Mouse (Mus musculus) left cerebral cortex, postnatal 4 days (tissue): ENCODE data around the gene Nrn1. TPM values are rescaled to one million over a fixed set of nuclear protein-coding genes. Genes with fewer than 3 reads are reported as not detected.

Experiments used
- DNase-seq: peaks from one replicate; pipeline ENCODE4 v3.0.0-alpha.2; 2022
- intact Hi-C: fragments of 180-260 bp; cut with DNase I; formaldehyde crosslinking; loops from one replicate; pipeline ENCODE4 v1.15.1; 2025
- total RNA-seq, 2 experiments: library from RNA; stranded (reverse); gene quantifications; 2 replicates each; pipeline ENCODE4 v1.2.3; 2021

Nrn1 gene
- total RNA-seq, 2 experiments from 2014 or later = 22.6 to 29.6 TPM

GRCm38 (mm10) chr13:36726951-36727778, 7.8 kb downstream of the Nrn1 start:
- intact Hi-C loops = loop anchor here (5.0 kb wide), 1 partner anchor 610 kb away; the partner anchor contains the start of genes Fars2 and Lyrm4

DNA sequence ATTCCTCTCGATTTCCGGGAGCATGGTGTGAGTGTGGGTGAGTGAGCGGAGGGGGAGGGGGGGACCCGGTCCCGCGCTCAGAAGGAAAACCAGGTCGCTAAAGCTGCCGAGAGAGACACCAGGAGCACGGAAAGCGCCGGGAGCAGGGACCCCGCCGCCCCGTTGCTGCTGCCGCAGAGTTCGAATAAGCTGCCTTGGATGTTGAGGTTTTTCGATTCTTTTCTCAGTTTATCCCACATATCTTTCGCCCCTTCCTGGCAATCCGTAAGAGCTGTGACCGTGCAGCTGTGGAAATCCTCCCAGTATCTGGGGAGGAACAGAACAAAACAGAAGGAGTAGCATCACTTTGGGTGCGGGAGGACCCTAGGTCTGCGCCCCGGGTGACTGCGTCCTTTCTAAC, 8.4 kb downstream of the Nrn1 start:
- peak; percentile 58 for DNase-seq
- intact Hi-C loops = loop anchor here (5.0 kb wide), 1 partner anchor 609 kb away; the partner anchor contains the start of genes Fars2 and Lyrm4

More at GRCm38 (mm10) chr13:36726951-36727778, 7.8 kb downstream of the Nrn1 start:
- peak; percentile 90 for DNase-seq

DNA sequence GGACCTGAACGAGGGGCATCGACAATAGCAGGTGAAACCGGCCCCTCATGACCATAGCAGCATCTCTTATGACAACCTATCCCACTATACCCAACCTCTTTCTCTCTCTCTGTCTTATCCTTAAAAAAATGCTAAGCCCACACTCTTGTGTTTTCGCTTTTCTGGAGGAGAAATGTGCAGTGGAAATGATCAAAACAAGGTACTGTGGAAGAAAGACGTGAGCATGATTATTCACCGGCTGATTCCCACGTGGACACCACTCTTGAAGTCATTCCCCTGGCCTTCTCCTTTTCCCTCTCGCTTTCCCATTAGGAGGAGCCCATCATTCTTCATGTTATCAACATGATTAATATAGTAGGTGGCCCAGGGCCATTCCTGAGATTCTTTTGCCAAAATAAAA, 9.1 kb downstream of the Nrn1 start:
- DNase-seq = no peak
- intact Hi-C loops = loop anchor here (5.0 kb wide), 1 partner anchor 609 kb away; the partner anchor contains the start of genes Fars2 and Lyrm4

GRCm38 (mm10) chr13:36724533-36725470, 10.1 kb downstream of the Nrn1 start:
- intact Hi-C loops = loop anchor here (5.0 kb wide), 1 partner anchor 608 kb away; the partner anchor contains the start of genes Fars2 and Lyrm4

DNA sequence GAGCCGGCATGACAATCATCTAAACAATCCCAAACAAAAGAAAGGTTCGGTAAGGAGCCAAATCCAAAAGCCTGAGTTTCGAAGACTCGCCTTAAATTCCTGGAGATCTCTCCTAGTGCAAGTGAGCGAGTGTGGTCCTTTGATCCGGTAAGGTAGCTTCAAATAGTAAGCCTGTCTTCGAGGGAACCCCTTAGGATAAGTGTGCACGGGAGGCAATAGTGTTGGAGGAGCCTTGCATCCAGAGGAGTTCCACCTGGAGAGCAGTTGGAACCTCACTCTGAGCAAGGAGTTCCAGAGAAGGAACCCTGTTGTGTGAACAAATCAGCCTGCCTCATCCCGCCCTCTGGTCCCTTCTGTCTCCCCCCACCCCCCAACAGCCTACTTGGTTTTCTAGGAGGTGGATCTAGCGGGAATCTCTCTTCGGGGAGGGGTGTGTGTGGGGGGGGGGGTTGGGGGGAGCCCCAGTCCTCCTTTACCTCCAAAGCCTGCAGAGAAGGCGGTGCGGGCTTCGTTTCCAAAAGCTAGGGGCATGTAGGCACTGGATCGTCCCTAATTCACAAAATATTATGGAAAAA, 11.1 kb downstream of the Nrn1 start:
- intact Hi-C loops = no loop called here

More at GRCm38 (mm10) chr13:36724533-36725470, 10.1 kb downstream of the Nrn1 start:
- DNase-seq = peak; percentile 86

GRCm38 (mm10) chr13:36722309-36722708, 12.6 kb downstream of the Nrn1 start:
- intact Hi-C loops = no loop called here
- DNase-seq = no peak

More for the DNA sequence above, 11.1 kb downstream of the Nrn1 start:
- no peak for DNase-seq

GRCm38 (mm10) chr13:36720297-36721017, 14.5 kb downstream of the Nrn1 start:
- DNase-seq = no peak
- intact Hi-C loops = no loop called here

DNA sequence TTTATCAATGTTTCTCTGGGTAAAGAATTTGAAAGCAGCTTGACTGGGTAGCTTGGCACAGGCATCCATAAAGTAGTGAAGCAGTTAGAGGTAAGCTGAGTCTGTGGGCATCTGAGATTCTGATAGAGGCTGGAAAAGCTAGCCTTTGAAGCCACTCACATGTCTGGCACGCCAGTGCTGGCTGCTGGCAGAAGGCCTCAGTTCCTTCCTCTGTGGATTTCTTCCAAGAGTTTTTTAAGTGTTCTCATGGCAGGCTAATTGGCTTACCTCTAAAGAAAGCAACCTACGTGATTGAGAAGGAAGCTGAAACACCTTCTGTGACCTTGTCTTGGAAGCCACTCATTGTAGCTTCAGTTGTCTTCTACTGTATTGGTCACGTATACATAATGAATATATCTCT, 17.6 kb downstream of the Nrn1 start:
- DNase-seq = no peak
- intact Hi-C loops = loop anchor here (10.0 kb wide), 1 partner anchor 133 kb away; no protein-coding TSS in a partner anchor

DNA sequence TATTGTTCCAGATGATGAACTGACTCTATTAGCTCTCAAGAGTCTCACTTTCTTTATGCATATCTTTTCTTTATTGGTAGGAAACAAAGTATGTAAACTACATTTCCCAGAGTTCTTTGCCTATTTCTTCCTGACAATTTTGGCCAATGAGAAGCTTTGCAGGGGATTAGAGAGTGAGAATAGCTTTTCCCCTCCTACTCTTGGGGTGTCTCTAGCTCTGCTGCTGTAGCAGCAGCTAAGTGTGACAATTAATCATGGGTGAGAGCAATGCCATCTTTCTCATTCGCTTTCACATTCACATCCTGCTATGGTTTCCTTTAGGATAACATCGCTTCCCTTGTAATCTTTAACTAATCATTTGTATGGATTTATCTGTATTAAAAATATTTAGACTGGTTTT, 18.2 kb downstream of the Nrn1 start:
- DNase-seq = no peak
- intact Hi-C loops = loop anchor here (10.0 kb wide), 1 partner anchor 132 kb away; no protein-coding TSS in a partner anchor

DNA sequence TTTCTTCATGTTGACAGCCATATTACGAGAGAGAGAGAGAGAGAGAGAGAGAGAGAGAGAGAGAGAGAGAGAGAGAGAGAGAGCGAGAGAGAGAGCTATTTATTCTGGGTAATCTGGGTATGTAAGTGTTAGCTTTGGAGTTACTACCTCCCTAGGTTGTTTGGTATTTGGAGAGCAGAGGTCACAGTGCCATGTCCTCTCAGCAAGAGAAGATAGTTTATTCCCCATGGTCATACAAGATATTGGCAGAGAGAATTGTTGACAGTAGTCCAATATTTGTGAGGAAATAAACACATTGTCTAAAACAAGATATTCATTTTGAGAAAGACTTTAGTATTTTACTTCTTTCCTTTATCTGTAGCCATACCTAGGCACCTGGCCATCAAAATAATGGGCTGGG, 20.8 kb downstream of the Nrn1 start:
- DNase-seq = no peak
- intact Hi-C loops = loop anchor here (10.0 kb wide), 1 partner anchor 129 kb away; no protein-coding TSS in a partner anchor

- no peak for DNase-seq
- intact Hi-C loops = no loop called here
Observed at GRCm38 (mm10) chr13:36707088-36707690, 27.7 kb downstream of the Nrn1 start.

- peak; percentile 3 for DNase-seq
- intact Hi-C loops = no loop called here
Observed at GRCm38 (mm10) chr13:36696351-36696771, 38.6 kb downstream of the Nrn1 start.

DNA sequence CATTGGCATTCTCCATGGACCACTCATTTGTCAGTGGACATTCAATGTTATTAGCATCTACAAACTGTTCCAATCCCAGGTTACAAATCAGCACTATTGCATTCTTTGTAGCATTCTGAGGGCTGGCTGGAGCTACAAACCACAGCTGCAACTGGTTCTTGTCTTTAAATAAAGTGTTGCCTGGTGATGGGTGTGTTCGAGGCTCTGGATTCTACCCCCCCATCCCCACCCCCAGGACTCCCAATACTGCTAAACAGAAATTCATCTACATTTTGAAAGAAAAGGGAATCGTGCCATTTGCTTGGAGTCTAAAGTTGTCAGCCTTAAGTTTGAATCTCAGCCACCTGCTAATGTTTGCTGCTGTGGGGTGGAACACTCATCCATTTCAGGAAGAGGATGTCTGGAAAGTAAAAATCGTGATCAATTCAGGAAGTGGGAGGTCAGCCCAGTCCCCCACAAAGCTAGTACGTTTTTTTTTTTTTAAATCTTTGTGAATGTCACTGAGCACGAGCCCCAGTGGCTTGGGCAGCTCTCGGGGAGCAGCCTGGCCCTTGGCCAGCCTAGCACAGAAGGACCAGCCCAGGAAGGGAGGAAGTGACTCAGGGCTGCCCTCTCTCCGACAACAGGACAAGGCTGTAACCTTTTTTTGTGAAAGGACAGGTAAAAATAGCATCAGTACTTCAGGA, 39.3 kb downstream of the Nrn1 start:
- peak; percentile 14 for DNase-seq
- intact Hi-C loops = no loop called here

DNA sequence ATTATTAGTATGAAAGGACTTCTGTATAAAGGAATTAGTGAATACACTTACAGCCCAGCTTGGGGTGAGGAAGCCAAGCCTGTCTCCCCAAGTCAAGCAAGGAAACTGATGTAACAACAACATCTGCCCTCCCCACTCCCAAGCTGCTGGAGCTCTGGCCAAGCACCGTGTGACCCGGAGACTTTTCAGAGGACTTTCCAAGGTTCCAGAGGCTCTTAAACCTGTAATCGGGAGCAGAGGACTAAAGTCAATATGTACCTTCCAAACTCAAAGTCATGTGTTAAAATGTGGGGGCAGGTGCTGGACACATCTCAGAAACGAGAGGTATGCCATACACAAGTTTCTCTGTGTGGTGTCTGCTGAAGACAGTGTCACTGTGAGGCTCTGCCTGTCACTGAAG, 51.4 kb downstream of the Nrn1 start:
- no peak for DNase-seq
- intact Hi-C loops = no loop called here

GRCm38 (mm10) chr13:36680690-36681355, 54.1 kb downstream of the Nrn1 start:
- intact Hi-C loops = no loop called here

DNA sequence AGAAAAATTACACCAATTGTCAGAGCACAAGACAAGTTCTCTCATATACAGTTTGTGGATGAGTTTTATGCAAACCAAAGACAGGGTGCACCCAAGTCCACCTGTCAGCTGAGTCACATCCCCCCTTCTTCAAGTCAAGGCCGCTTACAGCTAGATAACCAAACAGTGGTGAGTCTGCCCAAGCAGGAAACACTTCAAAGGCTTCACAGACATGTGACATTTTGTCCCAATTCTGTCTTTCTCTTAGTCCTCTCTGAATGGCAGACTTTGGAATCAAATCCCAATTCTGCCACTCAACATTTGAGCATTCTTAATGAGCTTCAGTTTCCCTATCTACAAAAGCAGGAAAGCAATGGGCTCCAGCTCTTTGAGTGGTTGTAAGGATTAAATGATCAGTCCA, 55.6 kb downstream of the Nrn1 start:
- intact Hi-C loops = no loop called here
- DNase-seq = no peak

More at GRCm38 (mm10) chr13:36680690-36681355, 54.1 kb downstream of the Nrn1 start:
- DNase-seq = no peak
